Mouse (Mus musculus) urinary bladder, adult 2 months (tissue): ENCODE measurements around the gene Nefh. TPM values are rescaled to one million over a fixed set of nuclear protein-coding genes. Genes with fewer than 3 reads are reported as not detected.

Experiments used
- DNase-seq: peaks from one replicate; pipeline ENCODE4 v3.0.0; 2022; ENCODE audit warnings: low spot score
- polyA plus RNA-seq: library from polyadenylated mRNA; depleted of rRNA; stranded (reverse); fragments of >200 nt; gene quantifications from 2 replicates; pipeline ENCODE4 v1.2.3, GENCODE M21; 2012; rRNA removed

The Nefh gene
- 0.26 and 0.40 TPM in 2 replicates for polyA plus RNA-seq

DNA sequence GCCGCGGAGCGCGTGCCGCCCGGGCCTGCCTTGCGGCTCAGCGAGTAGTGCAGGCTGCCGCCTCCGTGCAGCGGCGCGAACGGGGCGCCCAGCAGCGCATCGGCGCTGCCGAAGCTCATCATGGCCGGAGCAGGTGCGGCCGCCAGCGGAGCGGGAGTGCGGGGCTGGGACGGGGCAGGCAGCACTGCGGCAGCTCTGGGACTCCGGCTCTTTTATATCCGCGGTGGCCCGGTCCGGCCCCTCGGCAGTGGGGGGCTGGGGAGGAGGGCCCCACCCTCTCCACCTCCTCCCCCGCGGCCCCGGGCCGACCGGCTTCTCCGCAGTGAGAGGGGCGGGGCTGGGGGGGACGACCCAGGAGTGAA, at the start of gene Nefh:
Nefh (minus strand) TSS at position 252 of the 362 bp plus-strand sequence.
- DNase-seq: no peak

GRCm38 (mm10) chr11:4996621-4997199, 48.8 kb upstream of the Nefh start:
- no peak for DNase-seq

GRCm38 (mm10) chr11:4995676-4996075, 47.8 kb upstream of the Nefh start:
- no peak for DNase-seq

- DNase-seq: no peak
These were observed 44.6 kb upstream of the Nefh start for GRCm38 (mm10) chr11:4992471-4992870.

GRCm38 (mm10) chr11:4989187-4989586, 41.3 kb upstream of the Nefh start:
- no peak for DNase-seq

GRCm38 (mm10) chr11:4987487-4987852, 39.6 kb upstream of the Nefh start:
- DNase-seq: no peak

- peak; percentile 80 for DNase-seq
These were observed 39.0 kb upstream of the Nefh start, which contains the start of gene Ap1b1 for GRCm38 (mm10) chr11:4986695-4987486. Gene Ap1b1, plus strand, starts transcription at chr11:4986824.

DNA sequence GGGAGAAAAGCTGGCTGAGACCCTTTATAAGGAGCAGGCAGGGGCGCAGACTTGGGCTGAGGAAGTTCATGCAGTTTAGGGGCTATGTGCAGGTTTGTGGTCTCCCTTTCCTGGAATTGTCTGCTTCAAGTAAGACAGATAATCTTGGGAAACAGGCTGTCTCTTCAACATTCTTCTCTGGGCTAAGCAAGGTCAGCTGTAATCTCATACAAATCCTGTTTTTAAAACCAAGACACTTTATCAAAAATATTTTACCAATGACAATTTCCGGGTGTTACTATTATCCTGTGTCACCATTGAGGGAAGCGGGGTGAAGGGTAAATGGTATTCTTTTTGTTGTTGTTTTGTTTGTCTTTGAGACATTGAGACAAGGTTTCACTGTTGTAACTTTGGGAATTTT, 36.9 kb upstream of the Nefh start:
- no peak for DNase-seq

DNA sequence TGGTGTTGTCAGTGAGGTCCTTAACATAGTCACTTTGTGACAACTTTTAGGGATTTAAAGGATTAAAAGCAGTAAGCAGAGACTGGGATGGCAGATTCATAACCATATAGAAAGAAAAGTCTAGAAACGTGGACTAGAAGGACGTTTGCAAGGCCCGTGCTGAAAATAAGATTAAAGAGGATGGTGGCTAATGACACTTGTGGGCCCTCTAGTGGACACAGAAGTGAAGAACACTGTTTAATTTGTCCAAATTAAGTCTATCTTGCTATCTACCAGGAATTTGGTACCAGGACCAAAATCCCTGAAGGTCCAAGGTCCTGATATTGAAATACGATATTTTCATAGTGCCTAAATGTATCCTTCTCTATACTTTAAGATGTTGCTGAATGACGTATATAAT, 36.4 kb upstream of the Nefh start:
- no peak for DNase-seq

DNA sequence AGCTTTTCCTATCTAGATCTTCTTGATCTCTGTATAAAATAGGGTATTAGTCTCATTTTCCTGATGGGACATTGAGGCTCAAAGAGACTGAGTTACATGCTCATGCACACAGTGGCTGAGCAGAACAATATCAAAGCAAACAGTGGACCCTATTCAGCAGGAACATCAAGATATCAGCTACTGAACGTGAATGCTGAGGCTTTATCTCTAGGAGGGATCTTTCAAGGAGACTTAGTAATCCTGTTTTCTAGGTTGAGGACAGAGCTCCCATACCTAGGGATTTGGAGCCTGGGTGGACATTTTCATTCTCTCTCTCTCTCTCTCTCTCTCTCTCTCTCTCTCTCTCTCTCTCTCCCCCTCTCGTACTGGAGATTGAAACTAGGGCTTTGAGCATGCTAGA, 35.7 kb upstream of the Nefh start:
- DNase-seq: no peak

DNA sequence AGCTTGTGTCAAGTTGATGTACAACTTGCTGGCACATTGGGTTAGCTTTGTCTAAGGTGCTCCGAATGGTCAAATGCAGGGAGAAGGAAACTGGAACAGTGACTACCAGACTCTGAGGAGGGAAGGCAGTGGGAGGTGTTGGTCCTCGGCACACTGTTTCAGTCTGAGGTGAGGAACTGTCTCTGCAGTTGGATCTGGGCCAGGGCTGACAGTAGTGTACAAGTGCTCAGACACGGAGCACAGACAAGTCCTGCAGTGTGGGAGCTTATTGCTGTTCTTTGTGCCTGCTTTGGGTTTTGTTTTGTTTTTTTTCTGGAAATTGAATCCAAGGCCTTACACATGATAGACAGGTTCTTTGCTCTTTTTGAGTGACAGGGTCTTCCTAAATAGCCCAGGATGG, 35.1 kb upstream of the Nefh start:
- no peak for DNase-seq

DNA sequence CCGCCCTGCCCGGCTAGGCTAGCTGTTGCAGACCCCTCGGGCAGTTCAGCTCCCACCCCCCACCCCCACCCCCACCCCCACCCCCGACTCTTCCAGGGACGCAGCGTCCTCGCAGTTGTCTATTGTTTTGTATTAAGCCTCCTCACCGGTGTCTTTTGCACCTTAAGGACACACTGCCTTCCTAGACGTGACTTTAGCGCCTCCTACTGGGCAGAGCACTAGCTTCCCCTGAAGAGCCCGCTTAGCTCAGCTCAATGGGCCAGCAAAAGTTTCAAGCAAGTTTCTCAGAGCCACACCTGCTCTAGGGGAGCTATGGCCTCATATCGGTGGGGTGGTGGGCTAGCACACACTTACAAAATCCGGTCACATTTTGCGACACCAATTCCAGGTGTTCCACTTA, 27.8 kb upstream of the Nefh start:
- peak; percentile 49 for DNase-seq

DNA sequence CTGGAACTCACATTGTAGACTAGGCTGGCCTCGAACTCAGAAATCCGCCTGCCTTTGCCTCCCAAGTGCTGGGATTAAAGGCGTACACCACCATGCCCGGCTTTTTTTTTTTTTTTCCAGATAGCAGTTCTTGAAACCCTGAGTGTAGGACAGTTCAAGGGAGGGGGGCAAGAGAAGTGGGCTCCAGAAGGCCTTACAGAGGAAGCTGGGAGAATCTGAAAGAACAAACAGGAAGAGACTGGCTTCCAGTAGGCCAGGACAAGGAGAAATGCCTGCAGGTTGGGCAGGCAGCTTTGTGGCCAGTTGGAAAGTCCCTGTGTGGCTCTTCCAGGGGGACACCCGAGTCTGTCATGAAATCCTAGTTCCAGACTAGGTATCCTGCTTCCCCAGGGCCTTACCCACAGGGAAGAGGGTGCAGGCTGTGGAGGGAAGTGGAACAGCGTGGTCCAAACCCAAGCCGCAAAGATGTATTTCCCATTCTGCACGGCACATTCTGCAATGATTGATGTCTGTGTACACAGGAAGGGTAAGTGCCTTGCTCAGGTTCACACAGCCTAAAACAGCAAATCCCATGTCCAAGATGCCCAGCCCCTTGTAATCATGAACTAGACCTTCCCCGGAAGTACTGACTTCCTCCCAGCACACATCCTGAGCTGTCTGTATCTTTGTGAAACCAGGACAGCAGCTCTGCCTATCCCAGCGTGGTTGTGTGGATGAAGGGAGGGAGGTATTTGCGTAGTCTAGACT, 26.7 kb upstream of the Nefh start:
- DNase-seq: no peak

DNA sequence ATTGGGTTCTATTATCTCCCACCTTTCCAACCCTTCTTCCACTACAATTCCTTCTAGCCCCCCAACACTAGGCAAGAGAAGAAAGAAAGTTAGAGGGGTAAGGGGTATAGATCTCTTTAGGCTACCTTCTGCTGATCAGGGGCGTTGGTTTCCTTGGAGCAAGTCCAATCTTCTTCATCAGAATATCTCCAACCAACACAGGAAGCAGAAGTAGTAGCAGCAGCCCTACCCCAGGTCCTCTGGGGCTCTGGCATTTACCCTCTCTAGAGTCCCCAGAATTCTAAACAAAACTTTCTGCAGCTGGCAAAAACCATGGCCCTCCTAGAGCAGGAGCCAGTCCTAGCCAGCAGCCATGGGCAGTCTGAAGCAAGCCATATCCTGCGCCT, 26.0 kb upstream of the Nefh start:
- DNase-seq: no peak

- no peak for DNase-seq
These were observed 25.4 kb upstream of the Nefh start for GRCm38 (mm10) chr11:4972967-4973870.

DNA sequence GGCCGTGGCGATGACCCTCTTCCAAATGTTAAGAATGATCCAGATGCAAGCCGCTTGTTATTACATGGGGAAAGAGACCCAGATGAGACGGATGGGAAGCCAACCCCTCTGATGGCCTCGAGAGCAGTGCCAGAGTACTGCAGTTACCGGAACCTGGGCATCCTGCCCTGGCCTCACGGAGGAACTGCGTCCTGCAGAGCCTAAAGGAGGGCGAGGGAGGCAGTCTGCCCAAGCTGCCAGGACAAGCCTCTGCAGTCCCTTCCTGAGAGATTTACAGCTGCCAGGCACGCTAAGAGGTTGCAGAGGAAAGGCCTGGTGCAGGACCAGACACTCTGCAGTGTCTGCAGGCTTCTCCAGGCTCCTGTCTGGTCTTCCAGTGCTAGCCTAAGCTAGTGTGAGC, 20.5 kb upstream of the Nefh start:
- no peak for DNase-seq

- DNase-seq: no peak
These were observed 19.7 kb upstream of the Nefh start for GRCm38 (mm10) chr11:4967549-4967948.

DNA sequence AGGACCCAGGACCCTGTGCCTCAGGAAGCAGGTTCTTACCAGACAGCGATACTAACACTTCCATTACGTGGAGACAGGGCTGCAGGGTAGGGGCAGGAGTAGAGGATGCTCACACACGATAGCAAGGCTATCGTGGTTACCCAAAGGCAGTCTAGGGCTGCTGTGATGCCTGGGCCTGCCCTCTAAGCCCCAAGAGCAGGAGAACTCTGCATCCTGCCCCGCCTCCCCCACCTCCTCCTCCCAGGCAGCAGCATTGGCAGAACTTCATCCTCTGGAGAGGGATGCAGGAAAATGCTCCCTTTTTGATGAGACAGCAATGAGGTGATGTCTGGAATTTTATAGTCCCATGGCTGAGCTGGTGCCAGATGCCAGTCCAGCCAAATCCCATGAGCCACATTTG, 19.0 kb upstream of the Nefh start:
- no peak for DNase-seq

DNA sequence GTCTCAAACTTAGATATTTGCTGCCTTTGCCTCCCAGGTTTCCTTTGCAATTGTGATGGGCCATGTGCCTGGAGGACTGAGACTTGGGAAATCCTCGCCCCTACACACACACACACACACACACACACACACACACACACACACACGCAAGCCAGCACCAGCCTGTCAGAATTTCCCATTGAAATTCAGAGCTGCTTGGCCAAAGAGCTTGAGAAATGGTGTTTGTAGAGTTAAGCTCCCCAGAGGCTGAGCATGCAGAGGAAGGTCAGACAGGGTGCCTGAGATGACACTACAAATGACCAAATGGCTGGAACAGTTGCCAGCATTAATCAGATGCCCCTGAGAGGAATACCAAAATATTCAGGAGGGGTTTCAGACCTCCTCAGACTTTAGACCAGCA, 18.5 kb upstream of the Nefh start:
- no peak for DNase-seq

DNA sequence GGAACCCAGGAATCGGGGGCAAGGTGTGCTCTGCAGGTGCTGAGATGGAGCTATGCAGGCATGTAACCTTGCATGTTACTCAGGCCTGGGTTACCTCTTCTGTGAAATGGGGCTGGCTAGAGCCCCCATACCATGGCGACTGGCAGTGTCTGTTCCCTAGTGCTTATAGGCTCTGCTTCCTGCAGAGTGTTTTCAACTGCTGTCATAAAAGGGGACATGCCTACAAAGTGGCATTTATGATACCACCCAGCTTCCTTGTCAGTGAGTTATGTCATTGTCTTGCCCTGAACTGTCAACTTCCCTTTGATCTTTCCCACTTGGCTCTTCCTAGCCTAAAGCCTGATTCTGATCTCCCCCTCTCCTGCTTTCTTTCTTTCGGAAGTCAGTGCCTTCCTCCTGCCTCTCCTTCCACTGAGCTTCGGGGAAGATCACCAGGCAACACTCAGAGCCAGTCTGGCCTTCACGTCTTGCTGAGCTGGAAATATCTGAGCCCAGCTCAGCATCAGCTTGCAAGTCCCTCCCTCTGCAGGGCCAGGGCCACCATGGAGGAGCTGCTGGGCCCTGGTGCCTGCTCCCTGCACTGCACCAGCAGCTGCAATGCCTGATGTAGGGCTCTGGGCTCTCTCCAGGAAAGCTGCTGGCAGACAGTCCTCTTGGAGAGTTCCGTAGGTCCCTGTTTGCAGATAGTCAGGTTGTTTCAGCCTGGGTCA, 15.4 kb upstream of the Nefh start:
- DNase-seq: no peak

DNA sequence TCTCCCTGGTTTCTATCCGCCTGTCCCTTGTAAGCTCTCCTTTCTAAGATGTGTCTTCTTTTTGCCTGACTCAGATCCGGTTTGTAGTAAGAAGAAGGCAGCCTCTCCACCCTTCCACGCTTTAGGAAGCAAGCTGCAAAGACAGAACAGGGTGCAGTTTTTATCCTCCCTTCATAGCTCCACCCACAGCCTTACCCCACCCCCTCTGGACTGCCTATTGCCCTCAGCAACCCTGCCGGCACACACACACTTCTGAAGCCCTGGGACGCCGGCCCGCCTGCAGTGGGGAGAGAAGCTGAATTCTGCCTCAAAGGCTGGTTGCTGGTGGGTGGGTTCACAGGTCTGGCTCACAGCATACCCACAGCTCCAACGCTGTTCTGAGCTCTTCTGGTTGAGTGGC, 6.1 kb upstream of the Nefh start:
- DNase-seq: no peak
